Mouse (Mus musculus): ENCODE measurements around the gene Ift20. TPM values are rescaled to one million over a fixed set of nuclear protein-coding genes. Genes with fewer than 3 reads are reported as not detected.
A peak's percentile ranks its signal among the peaks of the same experiment; 100 is the strongest.

The Ift20 gene
- polyA plus RNA-seq, 1 experiment from 2014 or later: 95.5 TPM

- H3K4me1 ChIP-seq: peaks cover under 1% of the 10 kb centered on the region
- no peak for ATAC-seq (ENCODE audit: extremely low read depth, insufficient number of reproducible peaks, low FRiP score, low TSS enrichment)
- no peak within 1 kb of the TSS for H3K4me3 ChIP-seq
- WGBS: 59% methylated on average over 7 of the region's 7 CpGs
- no peak within 1 kb of the TSS for H3K9ac ChIP-seq
- H3K27ac ChIP-seq (replicated peaks): no peak within 1 kb of the TSS
- no peak within 1 kb of the TSS for H3K4me2 ChIP-seq
- H3K9me3 ChIP-seq: no peaks in the 10 kb centered on the region
- H3K36me3 ChIP-seq: peaks cover 26% of the 10 kb centered on the region
- H3K27me3 ChIP-seq (replicated peaks): peaks cover 51% of the 10 kb centered on the region
These were observed 33.1 kb upstream of the Ift20 start, which contains the start of gene Sebox for GRCm38 (mm10) chr11:78502909-78503650. TSS of gene Sebox (plus strand) at chr11:78503447.

GRCm38 (mm10) chr11:78505430-78505829, 30.7 kb upstream of the Ift20 start:
- H3K36me3 ChIP-seq: peaks cover 47% of the 10 kb centered on the region
- no peaks in the 10 kb centered on the region for H3K4me1 ChIP-seq
- peaks cover 27% of the 10 kb centered on the region for H3K27me3 ChIP-seq (replicated peaks)
- WGBS: 75% methylated on average over 3 of the region's 3 CpGs
- no peaks in the 10 kb centered on the region for H3K9me3 ChIP-seq
- H3K27ac ChIP-seq (replicated peaks): no peak overlapping the region
- H3K9ac ChIP-seq: no peak overlapping the region
- H3K4me2 ChIP-seq: no peak overlapping the region
- no peak for ATAC-seq (ENCODE audit: extremely low read depth, insufficient number of reproducible peaks, low FRiP score, low TSS enrichment)
- no peak overlapping the region for H3K4me3 ChIP-seq

GRCm38 (mm10) chr11:78509148-78509547, 27.0 kb upstream of the Ift20 start:
- Histone ChIP-seq H3K4me1 (peaks cover 22% of the 10 kb centered on the region), H3K27ac (replicated peaks) (no peak overlapping the region), H3K27me3 (replicated peaks) (no peaks in the 10 kb centered on the region), H3K36me3 (peaks cover 53% of the 10 kb centered on the region), H3K9me3 (no peaks in the 10 kb centered on the region), H3K4me3 (no peak overlapping the region), H3K9ac (no peak overlapping the region), H3K4me2 (no peak overlapping the region)
- 66% methylated on average over 5 of the region's 5 CpGs for WGBS
- no peak for ATAC-seq (ENCODE audit: extremely low read depth, insufficient number of reproducible peaks, low FRiP score, low TSS enrichment)

- H3K36me3 ChIP-seq: peaks cover 63% of the 10 kb centered on the region
- H3K4me3 ChIP-seq: peak within 1 kb of the TSS; percentile 96
- H3K4me2 ChIP-seq: peak within 1 kb of the TSS; percentile 90
- peak within 1 kb of the TSS; percentile 97 for H3K9ac ChIP-seq
- H3K27ac ChIP-seq (replicated peaks): peak within 1 kb of the TSS; percentile 90
- 1% methylated on average over 67 of the region's 67 CpGs for WGBS
- peak; percentile 98 for ATAC-seq (ENCODE audit: extremely low read depth, insufficient number of reproducible peaks, low FRiP score, low TSS enrichment)
- no peaks in the 10 kb centered on the region for H3K27me3 ChIP-seq (replicated peaks)
- H3K9me3 ChIP-seq: no peaks in the 10 kb centered on the region
- H3K4me1 ChIP-seq: peaks cover 22% of the 10 kb centered on the region
These were observed 23.9 kb upstream of the Ift20 start, which contains the start of the genes Tmem199 and Poldip2 for GRCm38 (mm10) chr11:78512025-78512957. TSS of gene Tmem199 (minus strand) at chr11:78512172. TSS of gene Poldip2 (plus strand) at chr11:78512193.

GRCm38 (mm10) chr11:78513106-78513790, 22.9 kb upstream of the Ift20 start:
- Histone ChIP-seq H3K4me3 (peak overlapping the region; percentile 96), H3K9ac (peak overlapping the region; percentile 97), H3K4me2 (peak overlapping the region; percentile 90), H3K27ac (replicated peaks) (no peak overlapping the region), H3K36me3 (peaks cover 63% of the 10 kb centered on the region), H3K4me1 (peaks cover 22% of the 10 kb centered on the region), H3K9me3 (no peaks in the 10 kb centered on the region), H3K27me3 (replicated peaks) (no peaks in the 10 kb centered on the region)
- no peak for ATAC-seq (ENCODE audit: extremely low read depth, insufficient number of reproducible peaks, low FRiP score, low TSS enrichment)
- 71% methylated on average over 3 of the region's 3 CpGs for WGBS

GRCm38 (mm10) chr11:78515549-78516325, 20.4 kb upstream of the Ift20 start:
- Histone ChIP-seq H3K27ac (replicated peaks) (no peak overlapping the region), H3K4me1 (peaks cover 22% of the 10 kb centered on the region), H3K4me3 (no peak overlapping the region), H3K9me3 (no peaks in the 10 kb centered on the region), H3K36me3 (peaks cover 69% of the 10 kb centered on the region), H3K27me3 (replicated peaks) (no peaks in the 10 kb centered on the region), H3K4me2 (no peak overlapping the region), H3K9ac (no peak overlapping the region)
- no peak for ATAC-seq (ENCODE audit: extremely low read depth, insufficient number of reproducible peaks, low FRiP score, low TSS enrichment)
- 54% methylated on average over 2 of the region's 2 CpGs for WGBS

- no peak for ATAC-seq (ENCODE audit: extremely low read depth, insufficient number of reproducible peaks, low FRiP score, low TSS enrichment)
- Histone ChIP-seq H3K9me3 (no peaks in the 10 kb centered on the region), H3K27ac (replicated peaks) (no peak overlapping the region), H3K4me2 (no peak overlapping the region), H3K4me1 (peaks cover under 1% of the 10 kb centered on the region; the same call in 1 of the 2 replicates), H3K4me3 (no peak overlapping the region), H3K27me3 (replicated peaks) (no peaks in the 10 kb centered on the region), H3K9ac (no peak overlapping the region), H3K36me3 (peaks cover 96% of the 10 kb centered on the region)
- WGBS: 89% methylated on average over 10 of the region's 10 CpGs
These were observed 17.2 kb upstream of the Ift20 start for GRCm38 (mm10) chr11:78518931-78519330.

GRCm38 (mm10) chr11:78521880-78522279, 14.3 kb upstream of the Ift20 start:
- Histone ChIP-seq H3K27me3 (replicated peaks) (no peaks in the 10 kb centered on the region), H3K9ac (no peak overlapping the region), H3K27ac (replicated peaks) (no peak overlapping the region), H3K4me2 (no peak overlapping the region), H3K9me3 (no peaks in the 10 kb centered on the region), H3K4me3 (no peak overlapping the region), H3K36me3 (peaks cover 96% of the 10 kb centered on the region), H3K4me1 (no peaks in the 10 kb centered on the region)
- no peak for ATAC-seq (ENCODE audit: extremely low read depth, insufficient number of reproducible peaks, low FRiP score, low TSS enrichment)
- WGBS: 86% methylated on average over 3 of the region's 3 CpGs

- H3K9ac ChIP-seq: no peak overlapping the region
- no peak overlapping the region for H3K27ac ChIP-seq (replicated peaks)
- no peaks in the 10 kb centered on the region for H3K9me3 ChIP-seq
- H3K4me2 ChIP-seq: no peak overlapping the region
- H3K4me1 ChIP-seq: no peaks in the 10 kb centered on the region
- H3K27me3 ChIP-seq (replicated peaks): no peaks in the 10 kb centered on the region
- ATAC-seq (ENCODE audit: extremely low read depth, insufficient number of reproducible peaks, low FRiP score, low TSS enrichment): no peak
- peaks cover 100% of the 10 kb centered on the region for H3K36me3 ChIP-seq
- WGBS: 85% methylated on average over 1 of the region's 1 CpGs
- H3K4me3 ChIP-seq: no peak overlapping the region
These were observed 13.6 kb upstream of the Ift20 start for GRCm38 (mm10) chr11:78522481-78522997.

- no peak overlapping the region for H3K27ac ChIP-seq (replicated peaks)
- H3K9me3 ChIP-seq: no peaks in the 10 kb centered on the region
- H3K4me3 ChIP-seq: no peak overlapping the region
- no peaks in the 10 kb centered on the region for H3K27me3 ChIP-seq (replicated peaks)
- H3K4me2 ChIP-seq: no peak overlapping the region
- ATAC-seq (ENCODE audit: extremely low read depth, insufficient number of reproducible peaks, low FRiP score, low TSS enrichment): no peak
- H3K36me3 ChIP-seq: peaks cover 100% of the 10 kb centered on the region
- no peak overlapping the region for H3K9ac ChIP-seq
- WGBS: 78% methylated on average over 9 of the region's 9 CpGs
- H3K4me1 ChIP-seq: no peaks in the 10 kb centered on the region
These were observed 12.8 kb upstream of the Ift20 start for GRCm38 (mm10) chr11:78523241-78523955.
